Mouse (Mus musculus): ENCODE results near the gene Dip2a.

DNA sequence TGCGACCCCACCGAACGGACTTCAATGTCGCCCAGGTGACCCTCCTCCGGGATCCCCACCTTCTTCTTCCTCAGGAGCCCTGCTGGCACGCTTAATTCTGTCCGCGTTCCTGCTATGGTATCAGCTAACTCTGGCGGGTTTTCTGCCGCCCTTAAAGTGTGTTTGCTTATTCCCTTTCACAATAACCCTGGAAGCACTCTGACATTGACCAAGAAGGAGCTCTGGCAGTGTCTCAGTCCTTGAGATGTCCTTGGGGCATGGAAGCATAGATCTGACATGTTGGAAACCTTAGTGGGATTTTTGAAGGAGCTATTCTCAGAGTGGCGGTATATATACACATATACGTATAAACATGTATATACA, 430 bp upstream of the Dip2a start:
- TF ChIP-seq CTCF (IDR thresholded peaks at IDR 0.05; ENCODE audit: low read depth, low read length): no peak
- TF ChIP-seq POLR2A (IDR thresholded peaks at IDR 0.05; ENCODE audit: borderline replicate concordance, low read depth, low read length): no peak

Data from bone marrow macrophage, adult 2 months (primary cell).